Mouse (Mus musculus) midbrain, embryonic 16.5 days (tissue): ENCODE measurements at regions not wholly inside any gene's neighbourhood (a gene's known extent, or its start where the extent isn't known, plus 50 kb on each side); places are given as distances from the start of the nearest gene placed in this dataset.
A peak's percentile ranks its signal among the peaks of the same experiment; 100 is the strongest.

ENCODE experiments used
- ATAC-seq: fragments of 200-750 bp; cut with Nextera tagmentation; 2 replicates; pipeline ENCODE4 v1.8.0; 2017; ENCODE audit warnings: moderate TSS enrichment
- H3K27ac ChIP-seq: fragments of 300-500 bp; sonication (generic); 2 replicates; pipeline ENCODE4 v1.5.1; 2014; ENCODE audit warnings: mild to moderate bottlenecking, low read length, mixed read lengths
- H3K27me3 ChIP-seq: fragments of 300-500 bp; sonication (generic); 2 replicates; pipeline ENCODE4 v1.6.1; 2014; ENCODE audit warnings: low read depth, low read length, mixed read lengths; ENCODE audit not compliant: control insufficient read depth, insufficient read depth
- H3K36me3 ChIP-seq: fragments of 300-500 bp; sonication (generic); 2 replicates; pipeline ENCODE4 v1.6.1; 2014; ENCODE audit warnings: mild to moderate bottlenecking, low read length, moderate library complexity, mixed read lengths; ENCODE audit not compliant: control insufficient read depth, insufficient read depth
- H3K4me1 ChIP-seq: fragments of 300-500 bp; sonication (generic); 2 replicates; pipeline ENCODE4 v1.6.1; 2014; ENCODE audit warnings: mild to moderate bottlenecking, low read length, mixed read lengths; ENCODE audit not compliant: control insufficient read depth, insufficient read depth
- H3K4me2 ChIP-seq: fragments of 300-500 bp; sonication (generic); 2 replicates; pipeline ENCODE4 v1.6.1; 2014; ENCODE audit warnings: mild to moderate bottlenecking, low read length, mixed read lengths
- H3K4me3 ChIP-seq: fragments of 300-500 bp; sonication (generic); 2 replicates; pipeline ENCODE4 v1.5.1; 2014; ENCODE audit warnings: low read depth, mild to moderate bottlenecking, low read length, moderate library complexity, mixed read lengths
- H3K9ac ChIP-seq: fragments of 300-500 bp; sonication (generic); 2 replicates; pipeline ENCODE4 v1.6.1; 2014; ENCODE audit warnings: low read depth, low read length, mixed read lengths
- H3K9me3 ChIP-seq: fragments of 300-500 bp; sonication (generic); replicated peaks from 2 replicates; pipeline ENCODE4 v1.6.1; 2014; ENCODE audit warnings: mild to moderate bottlenecking, low read length, mixed read lengths; ENCODE audit not compliant: control insufficient read depth, poor library complexity, severe bottlenecking
- WGBS: fragments of 180-500 bp; shearing (Covaris S2); extraction: QIAGEN DNeasy Blood & Tissue Kit; methylation state at CpG from one replicate; pipeline ENCODE4 v1.1.7; 2014; 5-methylcytosine and 5-hydroxymethylcytosine counted together

DNA sequence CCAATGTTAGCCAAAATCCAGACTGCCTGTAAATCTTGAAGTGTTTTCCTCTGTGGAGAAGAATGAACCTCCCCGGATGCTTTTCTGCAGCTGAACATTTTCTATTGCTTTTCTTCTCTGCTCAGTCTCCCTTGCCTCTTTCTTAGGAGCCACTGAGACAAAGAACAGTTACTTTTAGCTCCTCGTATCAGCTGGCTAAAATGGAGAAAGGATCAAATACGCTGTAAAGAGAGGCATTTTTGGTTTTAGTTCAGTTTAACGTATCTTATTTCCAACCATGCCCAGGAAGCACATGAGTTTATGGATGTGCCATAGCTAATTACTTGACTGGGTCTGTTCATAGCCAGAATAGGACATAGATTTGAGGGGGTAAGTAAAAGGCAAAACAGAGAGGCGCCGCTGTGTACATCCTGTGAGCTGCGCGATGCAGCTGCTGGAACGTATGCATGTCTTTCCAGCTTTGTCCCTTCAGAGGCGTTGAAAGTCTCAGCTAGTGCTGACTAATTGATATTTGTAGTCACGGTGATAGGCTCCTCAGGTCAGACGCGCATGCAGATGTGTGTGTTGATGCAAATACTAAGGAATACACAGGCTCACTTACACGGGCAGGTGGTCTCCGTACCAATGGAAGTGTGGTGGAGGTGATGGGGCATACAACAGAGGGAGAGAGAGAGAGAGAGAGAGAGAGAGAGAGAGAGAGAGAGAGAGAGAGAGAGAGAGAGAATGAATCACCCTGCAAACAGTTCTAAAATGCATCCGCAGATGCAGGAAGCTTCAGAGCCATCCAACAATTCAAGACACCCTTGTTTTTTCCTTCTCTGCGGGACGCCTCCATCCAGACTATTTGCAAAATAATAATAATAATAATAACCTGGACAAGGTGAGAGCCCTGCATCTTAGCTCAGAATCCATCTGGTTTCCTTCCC, 216.5 kb upstream of the Ubash3b start:
- H3K4me1 ChIP-seq: peaks cover 38% of the 10 kb centered on the region
- peak overlapping the region; percentile 48 for H3K4me3 ChIP-seq
- 3% methylated on average over 18 of the region's 18 CpGs for WGBS
- peak; percentile 55 for ATAC-seq
- H3K4me2 ChIP-seq: peak overlapping the region; percentile 79
- H3K9ac ChIP-seq: peak overlapping the region; percentile 85
- no peaks in the 10 kb centered on the region for H3K27me3 ChIP-seq
- H3K27ac ChIP-seq: peak overlapping the region; percentile 98
- no peaks in the 10 kb centered on the region for H3K9me3 ChIP-seq
- H3K36me3 ChIP-seq: no peaks in the 10 kb centered on the region

- Histone ChIP-seq H3K9ac (peak overlapping the region; percentile 85), H3K4me3 (peak overlapping the region; percentile 48), H3K27me3 (no peaks in the 10 kb centered on the region), H3K9me3 (no peaks in the 10 kb centered on the region), H3K4me2 (peak overlapping the region; percentile 79), H3K27ac (peak overlapping the region; percentile 98), H3K4me1 (peaks cover 38% of the 10 kb centered on the region), H3K36me3 (no peaks in the 10 kb centered on the region)
- WGBS: 5% methylated on average over 8 of the region's 8 CpGs
- peak; percentile 52 for ATAC-seq
Observed at GRCm38 (mm10) chr9:41376948-41377700, 215.6 kb upstream of the Ubash3b start.

DNA sequence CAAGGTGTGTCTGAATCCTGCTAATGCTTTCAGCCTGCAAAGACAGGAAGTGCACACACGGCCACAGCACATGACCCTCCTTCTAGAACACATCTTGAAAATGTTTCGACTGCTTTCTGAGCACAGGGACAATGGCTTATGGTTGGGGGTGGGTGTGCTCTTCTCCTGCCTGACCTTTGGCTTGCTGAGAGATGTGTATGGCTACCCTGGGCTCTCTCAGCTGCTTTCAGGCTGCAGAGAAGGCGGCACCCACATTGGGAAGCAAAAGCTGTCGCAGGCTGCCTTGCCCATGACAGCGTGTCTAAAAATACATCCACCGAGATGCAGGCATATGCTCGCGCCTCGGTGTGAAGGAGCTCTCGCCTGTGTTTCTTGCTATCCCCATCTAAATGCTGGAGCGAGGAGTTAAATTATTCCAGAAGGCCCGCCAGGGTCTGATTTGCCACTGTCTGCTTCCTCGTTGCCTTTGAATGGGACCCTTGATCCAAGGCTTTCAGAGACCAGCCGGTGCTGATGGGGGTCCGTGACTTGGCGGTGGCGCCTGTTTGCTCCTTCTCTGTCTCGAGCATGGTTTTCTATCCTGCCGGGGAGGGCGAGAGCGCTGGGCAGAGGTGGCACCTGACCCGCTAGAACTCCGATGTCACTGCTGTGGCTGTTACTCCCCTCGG, 214.6 kb upstream of the Ubash3b start:
- peak overlapping the region; percentile 98 for H3K27ac ChIP-seq
- peak overlapping the region; percentile 85 for H3K9ac ChIP-seq
- peaks cover 38% of the 10 kb centered on the region for H3K4me1 ChIP-seq
- no peaks in the 10 kb centered on the region for H3K9me3 ChIP-seq
- no peaks in the 10 kb centered on the region for H3K27me3 ChIP-seq
- H3K4me2 ChIP-seq: peak overlapping the region; percentile 79
- peak; percentile 76 for ATAC-seq
- WGBS: under 1% methylated on average over 24 of the region's 24 CpGs
- H3K36me3 ChIP-seq: no peaks in the 10 kb centered on the region
- peak overlapping the region; percentile 48 for H3K4me3 ChIP-seq

DNA sequence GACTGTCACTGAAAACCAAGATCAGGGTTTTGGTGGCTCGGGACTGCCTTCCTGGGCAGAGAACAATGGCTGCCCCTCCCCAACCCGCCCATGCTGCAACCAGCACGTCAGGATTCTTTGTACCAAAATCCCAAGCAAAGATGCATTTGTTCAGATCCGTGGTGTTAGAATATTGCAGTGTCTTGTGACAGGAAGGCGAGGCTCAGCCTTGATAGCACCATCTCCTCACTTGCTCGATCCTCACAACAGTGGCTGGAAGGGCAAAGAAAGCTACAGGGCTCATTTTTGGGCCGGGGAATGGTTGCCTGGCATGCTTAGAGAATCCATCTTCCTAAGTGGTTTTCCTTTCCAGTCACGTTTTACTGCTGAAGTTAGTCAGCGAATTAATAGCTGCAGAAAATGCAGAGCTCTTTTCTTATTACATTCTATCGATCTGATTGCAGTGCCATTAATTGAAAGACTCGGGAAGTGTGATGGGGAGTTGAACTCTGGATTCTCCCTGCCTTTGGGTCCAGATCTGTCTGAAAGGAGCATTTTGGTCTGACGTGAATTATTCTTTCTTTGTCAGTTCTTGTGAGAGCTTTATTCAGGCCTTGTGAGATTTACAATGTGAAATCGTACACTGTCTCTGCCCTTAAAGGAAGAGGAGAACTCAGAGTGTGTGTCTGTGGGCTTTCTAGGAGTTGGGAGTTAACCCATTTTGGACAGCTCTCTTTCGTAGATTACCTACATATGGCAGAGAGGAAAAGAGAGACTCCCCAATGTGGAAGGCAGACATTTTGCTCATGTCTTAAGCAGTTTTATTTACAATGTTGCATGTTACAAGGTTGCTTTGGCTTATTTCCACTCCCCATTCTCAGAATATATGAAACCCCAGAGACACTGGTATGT, 213.3 kb upstream of the Ubash3b start:
- Histone ChIP-seq H3K27ac (peak overlapping the region; percentile 94), H3K4me3 (no peak overlapping the region), H3K9ac (peak overlapping the region; percentile 60), H3K4me1 (peaks cover 32% of the 10 kb centered on the region), H3K9me3 (no peaks in the 10 kb centered on the region), H3K36me3 (no peaks in the 10 kb centered on the region), H3K27me3 (no peaks in the 10 kb centered on the region), H3K4me2 (peak overlapping the region; percentile 38)
- 10% methylated on average over 14 of the region's 14 CpGs for WGBS
- ATAC-seq: no peak

DNA sequence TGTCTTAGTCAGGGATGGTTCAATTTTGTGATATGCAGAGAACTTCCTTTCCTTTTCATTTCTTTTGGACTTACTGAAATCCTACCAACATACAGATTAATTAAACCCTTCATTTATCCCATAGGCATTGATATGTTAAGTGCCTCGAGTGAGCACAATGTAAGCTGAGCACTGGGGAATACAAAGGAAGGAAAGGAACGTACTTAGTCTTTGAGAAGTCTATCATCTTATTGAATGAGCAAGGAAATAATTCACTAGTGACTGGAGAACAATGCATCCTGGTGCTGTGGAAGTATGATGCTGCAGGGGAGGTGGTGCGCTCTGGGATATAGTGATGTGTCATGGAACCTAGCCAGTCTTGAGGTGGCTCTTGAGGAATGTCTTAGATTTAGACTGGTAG, 204.9 kb upstream of the Ubash3b start:
- Histone ChIP-seq H3K27ac (no peak overlapping the region), H3K4me1 (no peaks in the 10 kb centered on the region; the same call in 1 of the 2 replicates), H3K27me3 (no peaks in the 10 kb centered on the region), H3K9ac (no peak overlapping the region), H3K9me3 (no peaks in the 10 kb centered on the region), H3K4me2 (no peak overlapping the region), H3K36me3 (no peaks in the 10 kb centered on the region), H3K4me3 (no peak overlapping the region)
- WGBS: 17% methylated on average over 3 of the region's 3 CpGs
- no peak for ATAC-seq

DNA sequence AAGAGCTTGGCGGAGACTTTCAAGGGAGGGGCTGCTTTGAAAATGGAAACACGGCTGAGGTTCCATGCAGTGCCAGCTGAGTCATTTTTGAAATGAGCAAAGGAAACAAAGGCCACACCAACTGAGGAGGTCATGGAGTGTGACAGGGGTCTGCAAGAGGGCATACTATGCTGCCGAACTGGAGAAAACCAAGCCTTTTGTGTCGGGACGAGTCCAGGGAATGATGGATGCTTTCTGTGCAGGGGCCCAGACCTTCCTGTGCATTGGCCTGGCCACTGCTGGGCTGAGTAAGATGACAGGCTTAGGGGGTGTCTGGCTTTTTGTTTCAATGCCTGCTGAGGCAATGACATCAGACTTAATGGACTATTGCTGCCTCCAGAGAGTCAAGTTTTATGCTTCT, 203.8 kb upstream of the Ubash3b start:
- H3K9ac ChIP-seq: no peak overlapping the region
- no peak overlapping the region for H3K4me3 ChIP-seq
- H3K4me1 ChIP-seq: no peaks in the 10 kb centered on the region; the same call in 1 of the 2 replicates
- no peaks in the 10 kb centered on the region for H3K27me3 ChIP-seq
- 9% methylated on average over 5 of the region's 5 CpGs for WGBS
- H3K9me3 ChIP-seq: no peaks in the 10 kb centered on the region
- H3K36me3 ChIP-seq: no peaks in the 10 kb centered on the region
- 0 out of 2 replicates have a peak overlapping the region, but pooled peaks have one; percentile 23 for H3K27ac ChIP-seq
- H3K4me2 ChIP-seq: no peak overlapping the region
- ATAC-seq: no peak

DNA sequence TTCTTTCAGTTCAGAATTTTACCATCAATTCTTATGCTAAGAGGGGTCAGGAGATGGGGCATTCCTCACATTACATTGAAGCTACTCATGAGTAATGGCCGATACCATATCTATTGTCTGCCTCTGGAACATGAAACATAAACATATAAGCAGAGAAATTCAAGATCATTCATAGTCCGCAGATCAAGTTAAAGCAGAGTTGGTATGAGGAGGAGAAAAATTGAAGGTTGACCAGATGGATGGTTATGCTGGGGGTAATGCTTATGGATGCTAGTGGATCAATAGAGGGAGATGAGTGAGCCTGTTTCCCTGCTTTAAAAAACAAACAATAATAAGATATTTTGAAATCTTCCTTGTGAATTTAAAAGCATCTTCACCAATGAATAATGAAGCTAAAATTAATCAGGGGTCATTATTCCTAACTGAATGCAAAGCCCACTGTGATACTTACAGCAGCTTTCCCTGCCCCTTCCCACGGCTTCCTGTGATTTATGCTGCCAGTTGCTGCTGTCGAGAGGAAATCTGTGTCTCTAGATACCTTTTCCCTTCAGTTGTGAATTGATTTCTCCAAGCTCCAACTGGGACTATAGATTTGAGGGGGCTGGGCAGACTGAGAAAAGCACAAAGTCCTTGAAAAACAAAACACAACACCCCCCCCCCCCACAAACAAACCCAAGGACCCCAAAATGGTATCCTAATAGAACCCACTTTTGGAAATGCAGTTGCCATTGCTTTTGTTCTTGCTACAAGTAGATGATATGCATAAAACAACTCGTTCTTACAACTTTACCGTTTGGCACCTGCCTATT, 203.1 kb upstream of the Ubash3b start:
- no peaks in the 10 kb centered on the region for H3K36me3 ChIP-seq
- H3K4me2 ChIP-seq: no peak overlapping the region
- 29% methylated on average over 6 of the region's 6 CpGs for WGBS
- H3K27me3 ChIP-seq: no peaks in the 10 kb centered on the region
- peak overlapping the region; percentile 47; the same call in 1 of the 2 replicates for H3K27ac ChIP-seq
- no peaks in the 10 kb centered on the region; the same call in 1 of the 2 replicates for H3K4me1 ChIP-seq
- no peak overlapping the region for H3K9ac ChIP-seq
- ATAC-seq: no peak
- H3K9me3 ChIP-seq: no peaks in the 10 kb centered on the region
- no peak overlapping the region for H3K4me3 ChIP-seq
